Mouse (Mus musculus): ENCODE data around the gene Dnmt3l. TPM values are rescaled to one million over a fixed set of nuclear protein-coding genes. Genes with fewer than 3 reads are reported as not detected.
A peak's percentile ranks its signal among the peaks of the same experiment; 100 is the strongest.

Gene Dnmt3l
- polyA plus RNA-seq, 1 experiment from 2014 or later: 0.86 TPM

DNA sequence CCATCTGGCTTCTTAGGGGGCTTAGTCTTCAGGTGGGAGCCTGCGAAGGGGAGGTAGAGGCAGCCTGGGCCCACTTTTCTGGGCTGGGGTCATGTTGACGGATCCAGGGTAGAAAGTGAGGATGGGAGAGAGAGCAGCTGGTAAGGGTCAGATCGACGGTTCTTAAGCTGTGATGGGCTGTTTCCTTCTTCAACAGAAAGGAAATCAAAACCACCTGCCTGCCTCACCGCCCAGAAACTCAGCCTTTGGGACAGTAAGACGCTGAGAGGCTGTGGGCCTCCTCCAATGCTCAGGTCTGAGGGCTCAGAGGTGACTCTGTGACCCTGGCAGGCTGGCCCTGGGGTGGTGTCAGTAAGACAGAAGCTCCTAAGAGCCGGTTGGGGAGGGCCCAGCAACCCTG, 349 bp downstream of the Dnmt3l start:
- no peaks in the 10 kb centered on the region for H3K9me3 ChIP-seq
- WGBS: 62% methylated on average over 7 of the region's 7 CpGs
- ATAC-seq (ENCODE audit: insufficient read depth, low FRiP score, low read depth): no peak
- no peak overlapping the region for H3K27ac ChIP-seq
- H3K4me1 ChIP-seq: peaks cover 6% of the 10 kb centered on the region
- 0 out of 2 replicates have a peak, but pooled peaks cover 5% of the 10 kb centered on the region for H3K27me3 ChIP-seq (replicated peaks)
- no peak overlapping the region for H3K4me2 ChIP-seq
- H3K4me3 ChIP-seq (replicated peaks): no peak overlapping the region
- no peaks in the 10 kb centered on the region for H3K36me3 ChIP-seq
- no peak overlapping the region for H3K9ac ChIP-seq

DNA sequence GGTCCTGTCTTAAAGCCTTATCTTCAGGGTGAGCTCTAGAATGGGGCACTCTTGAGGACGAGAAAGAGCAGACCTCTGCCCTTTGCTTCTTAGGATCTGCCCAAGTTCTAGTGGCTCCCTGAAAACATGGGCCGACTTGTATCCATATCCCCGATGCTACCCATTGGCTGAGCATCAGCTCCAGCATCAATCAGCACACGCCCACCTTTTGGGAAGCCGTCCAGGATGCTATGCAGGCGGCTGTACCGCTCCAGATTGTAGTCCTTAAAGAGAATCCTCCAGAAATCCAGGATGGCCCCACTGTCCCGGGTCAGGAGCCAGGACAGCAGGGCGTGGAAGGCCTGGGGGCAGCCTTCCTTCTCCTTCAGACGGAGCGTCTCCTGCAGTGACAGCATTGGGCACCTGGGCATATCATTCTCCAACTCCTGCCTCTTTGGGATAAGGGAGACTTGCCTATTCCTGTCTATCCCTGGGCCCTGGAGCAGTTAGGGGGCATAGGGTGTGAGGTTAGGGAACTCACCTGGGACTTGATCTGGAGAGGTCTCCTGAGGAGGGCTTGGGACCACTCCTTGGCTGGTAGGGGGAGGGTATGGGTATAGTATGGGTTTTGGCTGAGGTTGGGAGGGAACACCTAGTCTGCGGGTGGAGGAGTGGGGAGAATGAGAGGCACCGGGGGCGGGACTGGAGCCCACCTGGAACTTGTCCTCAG, 1.1 kb downstream of the Dnmt3l start:
- no peak overlapping the region for H3K9ac ChIP-seq

DNA sequence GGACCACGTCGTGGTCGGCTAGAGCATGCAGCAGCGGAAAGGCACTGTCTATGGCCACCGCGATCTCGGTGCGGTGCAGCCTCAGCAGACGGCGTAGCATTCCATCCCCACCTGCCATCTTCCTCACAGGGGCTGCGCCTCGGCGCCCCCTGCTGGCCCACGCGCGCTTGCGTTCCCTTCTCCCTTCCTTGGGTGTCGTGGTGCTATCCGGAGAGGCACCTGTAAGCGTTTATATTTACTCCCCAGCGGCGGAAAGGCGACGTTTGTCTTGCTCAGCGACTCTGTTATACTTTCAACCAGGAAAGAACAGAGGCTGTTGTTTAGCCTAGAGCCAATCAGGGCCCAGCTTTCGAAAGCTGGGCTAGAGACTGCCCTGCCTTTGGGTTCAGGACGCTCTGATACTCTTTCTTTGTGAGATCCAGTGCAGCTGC, 1.7 kb downstream of the Dnmt3l start, which contains the start of gene Aire:
Gene Aire (minus strand): TSS at position 205 of the 431 bp plus-strand sequence.
- ATAC-seq (ENCODE audit: insufficient read depth, low FRiP score, low read depth): peak; percentile 44
- Histone ChIP-seq H3K27me3 (replicated peaks) (0 out of 2 replicates have a peak, but pooled peaks cover 5% of the 10 kb centered on the region), H3K4me2 (peak within 1 kb of the TSS; percentile 54), H3K9ac (no peak within 1 kb of the TSS), H3K9me3 (no peaks in the 10 kb centered on the region), H3K27ac (no peak within 1 kb of the TSS), H3K4me1 (peaks cover 6% of the 10 kb centered on the region), H3K36me3 (no peaks in the 10 kb centered on the region), H3K4me3 (replicated peaks) (peak within 1 kb of the TSS; percentile 9)
- 3% methylated on average over 27 of the region's 27 CpGs for WGBS

More for the DNA sequence above, 1.1 kb downstream of the Dnmt3l start:
- H3K4me1 ChIP-seq: peaks cover 6% of the 10 kb centered on the region
- WGBS: 59% methylated on average over 14 of the region's 14 CpGs
- H3K27ac ChIP-seq: no peak overlapping the region
- H3K4me3 ChIP-seq (replicated peaks): peak overlapping the region; percentile 9
- no peaks in the 10 kb centered on the region for H3K9me3 ChIP-seq
- H3K36me3 ChIP-seq: no peaks in the 10 kb centered on the region
- 0 out of 2 replicates have a peak, but pooled peaks have one; percentile 24 for ATAC-seq (ENCODE audit: insufficient read depth, low FRiP score, low read depth)
- H3K27me3 ChIP-seq (replicated peaks): 0 out of 2 replicates have a peak, but pooled peaks cover 5% of the 10 kb centered on the region
- peak overlapping the region; percentile 54 for H3K4me2 ChIP-seq

DNA sequence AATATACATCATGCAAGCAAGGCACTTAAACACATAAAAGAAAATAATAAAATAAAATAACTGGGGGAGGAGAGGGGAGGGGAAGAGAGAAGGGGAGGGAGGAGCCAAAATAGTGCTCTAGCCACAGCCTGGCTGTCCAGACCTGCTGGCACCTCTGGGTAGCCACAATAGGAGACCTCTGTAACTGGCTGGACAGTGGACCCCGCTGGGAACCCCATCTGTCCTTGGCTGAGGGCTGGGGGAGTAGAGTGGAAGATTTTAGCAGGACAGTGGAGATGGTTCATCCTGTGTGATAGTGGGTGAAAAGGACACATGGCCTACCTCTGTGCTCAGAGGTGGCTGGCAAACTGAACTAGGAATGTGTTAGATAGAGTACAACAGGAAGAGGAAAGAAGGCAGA, 2.8 kb downstream of the Dnmt3l start:
- Histone ChIP-seq H3K27me3 (replicated peaks) (0 out of 2 replicates have a peak, but pooled peaks cover 5% of the 10 kb centered on the region), H3K4me3 (replicated peaks) (no peak overlapping the region), H3K9me3 (no peaks in the 10 kb centered on the region), H3K4me2 (no peak overlapping the region), H3K9ac (no peak overlapping the region), H3K4me1 (peaks cover 6% of the 10 kb centered on the region), H3K27ac (no peak overlapping the region), H3K36me3 (no peaks in the 10 kb centered on the region)
- ATAC-seq (ENCODE audit: insufficient read depth, low FRiP score, low read depth): no peak
- 68% methylated on average over 1 of the region's 1 CpGs for WGBS

DNA sequence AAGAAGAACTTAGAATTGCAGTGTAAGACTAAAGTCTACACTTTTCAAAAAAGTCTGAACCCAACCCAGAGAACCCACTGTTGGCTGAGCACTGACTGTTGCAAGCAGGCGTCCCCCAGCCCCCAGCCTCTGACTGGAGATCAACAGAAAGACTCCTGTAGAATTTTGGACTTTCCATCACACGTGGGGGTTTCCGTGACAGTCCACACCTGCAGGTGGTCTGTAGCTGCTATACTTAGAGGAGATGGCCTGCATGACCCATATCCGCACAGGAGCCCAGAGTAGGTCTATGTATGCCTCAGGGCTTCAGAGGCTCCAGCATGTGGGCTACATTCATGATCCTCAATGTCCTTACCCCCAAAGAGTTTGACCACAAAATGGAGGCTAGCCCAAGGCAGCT, 4.6 kb downstream of the Dnmt3l start:
- Histone ChIP-seq H3K27ac (no peak overlapping the region), H3K4me1 (peaks cover 6% of the 10 kb centered on the region), H3K9me3 (no peaks in the 10 kb centered on the region), H3K4me3 (replicated peaks) (no peak overlapping the region), H3K36me3 (no peaks in the 10 kb centered on the region), H3K9ac (no peak overlapping the region), H3K27me3 (replicated peaks) (0 out of 2 replicates have a peak, but pooled peaks cover 5% of the 10 kb centered on the region), H3K4me2 (no peak overlapping the region)
- ATAC-seq (ENCODE audit: insufficient read depth, low FRiP score, low read depth): no peak
- 75% methylated on average over 4 of the region's 4 CpGs for whole genome bisulfite sequencing

DNA sequence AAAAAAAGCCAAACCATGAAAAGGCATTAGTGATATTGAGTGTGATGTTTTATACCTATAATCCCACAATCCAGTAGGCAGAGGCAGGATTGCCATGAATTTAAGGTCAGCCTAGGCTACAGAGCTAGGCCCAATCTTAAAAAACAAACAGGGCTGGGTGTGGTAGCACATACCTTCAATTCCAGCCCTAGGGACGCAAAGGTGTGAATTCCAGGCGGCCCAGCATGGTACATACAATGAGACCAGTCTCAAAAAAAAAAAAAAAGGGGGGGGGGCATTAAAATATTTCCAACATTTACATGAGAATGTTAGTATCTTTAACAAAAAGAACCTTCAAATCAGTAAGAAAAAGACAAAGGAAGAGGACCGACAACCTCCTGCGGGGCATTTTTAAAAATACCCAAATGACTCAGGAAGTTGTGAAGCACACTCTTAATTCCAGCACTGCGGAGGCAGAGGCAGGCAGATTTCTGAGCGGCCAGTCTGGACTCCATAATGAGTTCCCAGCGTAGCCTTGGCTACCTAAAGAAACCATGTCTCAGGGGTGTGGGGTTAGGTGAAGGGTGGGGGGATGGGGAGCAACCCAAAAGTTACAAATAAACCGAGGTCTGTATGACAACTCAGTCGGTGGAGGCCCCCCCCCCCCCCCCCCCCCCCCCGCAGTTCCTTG, 6.4 kb downstream of the Dnmt3l start:
- no peak overlapping the region for H3K4me3 ChIP-seq (replicated peaks)
- WGBS: 76% methylated on average over 9 of the region's 10 CpGs
- H3K9me3 ChIP-seq: no peaks in the 10 kb centered on the region

DNA sequence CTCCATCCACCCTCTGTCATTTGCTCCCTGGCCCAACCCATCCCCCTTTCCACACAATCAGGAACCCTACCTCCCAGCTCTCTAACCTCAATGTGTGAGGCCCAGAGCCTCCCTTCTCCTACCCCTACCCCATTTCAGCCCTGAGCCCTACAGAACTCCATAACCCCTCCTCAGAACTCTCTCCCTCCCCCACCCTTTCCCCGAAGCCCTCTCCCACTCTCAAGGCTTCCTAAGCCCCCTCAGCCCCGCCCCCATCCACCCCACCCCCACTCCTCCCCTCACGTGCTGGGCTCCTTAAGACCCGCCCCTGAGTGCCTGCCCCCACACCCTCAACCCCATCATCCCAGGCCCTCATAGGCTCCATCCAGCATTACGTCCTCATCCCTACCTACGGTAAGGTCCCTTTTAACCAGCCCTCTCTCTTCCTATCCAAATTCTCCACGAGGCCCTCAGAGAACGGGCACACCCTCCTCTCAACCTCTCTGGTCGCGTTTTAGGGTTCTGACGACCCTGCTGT, 7.8 kb downstream of the Dnmt3l start:
- ATAC-seq (ENCODE audit: insufficient read depth, low FRiP score, low read depth): no peak
- Histone ChIP-seq H3K27me3 (replicated peaks) (no peaks in the 10 kb centered on the region), H3K4me2 (no peak overlapping the region), H3K4me3 (replicated peaks) (no peak overlapping the region), H3K9ac (no peak overlapping the region), H3K4me1 (no peaks in the 10 kb centered on the region), H3K36me3 (no peaks in the 10 kb centered on the region), H3K9me3 (no peaks in the 10 kb centered on the region), H3K27ac (no peak overlapping the region)
- WGBS: 52% methylated on average over 11 of the region's 11 CpGs

More for the DNA sequence above, 6.4 kb downstream of the Dnmt3l start:
- Histone ChIP-seq H3K4me1 (peaks cover 3% of the 10 kb centered on the region), H3K4me2 (no peak overlapping the region), H3K27ac (no peak overlapping the region), H3K36me3 (no peaks in the 10 kb centered on the region), H3K9ac (no peak overlapping the region), H3K27me3 (replicated peaks) (no peaks in the 10 kb centered on the region)
- no peak for ATAC-seq (ENCODE audit: insufficient read depth, low FRiP score, low read depth)

DNA sequence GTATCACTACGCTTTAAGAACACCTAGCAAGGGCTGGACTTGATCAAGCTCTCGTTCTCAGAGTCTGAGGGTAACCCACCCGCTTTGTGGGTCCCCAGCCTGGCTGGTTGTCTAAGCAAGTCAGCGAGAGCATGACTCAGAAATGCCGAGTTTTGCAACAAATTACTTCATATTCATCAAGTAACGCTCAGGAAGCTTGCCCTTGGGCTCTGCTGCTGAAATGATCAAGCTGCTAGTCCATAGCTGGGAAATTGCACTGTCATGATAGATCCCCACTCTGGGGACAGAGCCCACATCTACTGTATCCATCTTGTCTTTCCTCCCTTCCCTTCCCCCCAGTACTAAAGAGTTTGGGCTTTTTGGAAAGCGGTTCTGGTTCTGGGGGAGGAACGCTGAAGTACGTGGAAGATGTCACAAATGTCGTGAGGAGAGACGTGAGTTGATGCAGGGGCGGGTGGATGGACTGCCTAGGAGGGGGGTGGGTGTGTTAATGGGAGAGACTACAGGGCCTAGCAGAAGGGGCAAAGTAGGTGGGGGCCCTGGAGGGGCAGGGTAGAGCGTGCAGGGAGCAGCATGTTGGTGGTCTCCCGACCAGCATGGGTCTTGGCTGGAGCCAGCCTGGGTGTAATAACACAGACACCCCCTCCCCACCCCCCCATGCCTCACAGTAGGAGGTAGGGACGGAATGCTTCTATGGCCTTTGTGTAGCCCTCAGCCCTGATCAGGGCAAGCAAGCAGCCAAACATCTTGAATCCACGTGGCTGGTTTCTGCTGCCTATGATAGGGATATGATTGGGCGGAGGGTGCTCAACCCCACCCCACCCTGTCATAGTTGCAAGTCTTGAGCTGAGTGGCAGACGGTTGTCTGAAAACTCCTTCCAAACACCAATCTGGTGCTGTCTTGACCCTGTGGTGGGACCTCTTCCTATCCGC, 13.2 kb downstream of the Dnmt3l start:
- Histone ChIP-seq H3K36me3 (no peaks in the 10 kb centered on the region), H3K27ac (no peak overlapping the region), H3K27me3 (replicated peaks) (no peaks in the 10 kb centered on the region), H3K4me1 (no peaks in the 10 kb centered on the region), H3K9ac (no peak overlapping the region), H3K4me3 (replicated peaks) (no peak overlapping the region), H3K9me3 (no peaks in the 10 kb centered on the region), H3K4me2 (no peak overlapping the region)
- ATAC-seq (ENCODE audit: insufficient read depth, low FRiP score, low read depth): no peak
- 62% methylated on average over 19 of the region's 19 CpGs for WGBS

DNA sequence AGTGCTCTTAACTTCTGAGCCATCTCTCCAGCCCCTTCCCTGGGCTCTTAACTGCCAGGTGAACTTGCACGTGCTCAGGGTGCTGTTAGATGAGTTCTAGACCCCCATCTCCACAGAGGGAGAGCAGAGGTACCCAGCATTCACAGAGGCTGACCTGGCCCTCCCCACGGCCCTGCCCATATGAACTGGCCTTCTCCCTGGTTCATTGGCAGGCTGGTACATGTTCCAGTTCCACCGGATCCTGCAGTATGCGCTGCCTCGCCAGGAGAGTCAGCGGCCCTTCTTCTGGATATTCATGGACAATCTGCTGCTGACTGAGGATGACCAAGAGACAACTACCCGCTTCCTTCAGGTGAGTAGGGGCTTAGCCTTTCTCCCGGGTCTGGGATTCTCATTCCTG, 15.3 kb downstream of the Dnmt3l start:
- Histone ChIP-seq H3K4me1 (no peaks in the 10 kb centered on the region), H3K9ac (no peak overlapping the region), H3K4me3 (replicated peaks) (no peak overlapping the region), H3K9me3 (no peaks in the 10 kb centered on the region), H3K4me2 (no peak overlapping the region), H3K27ac (no peak overlapping the region), H3K36me3 (no peaks in the 10 kb centered on the region), H3K27me3 (replicated peaks) (no peaks in the 10 kb centered on the region)
- WGBS: 86% methylated on average over 8 of the region's 8 CpGs
- no peak for ATAC-seq (ENCODE audit: insufficient read depth, low FRiP score, low read depth)

DNA sequence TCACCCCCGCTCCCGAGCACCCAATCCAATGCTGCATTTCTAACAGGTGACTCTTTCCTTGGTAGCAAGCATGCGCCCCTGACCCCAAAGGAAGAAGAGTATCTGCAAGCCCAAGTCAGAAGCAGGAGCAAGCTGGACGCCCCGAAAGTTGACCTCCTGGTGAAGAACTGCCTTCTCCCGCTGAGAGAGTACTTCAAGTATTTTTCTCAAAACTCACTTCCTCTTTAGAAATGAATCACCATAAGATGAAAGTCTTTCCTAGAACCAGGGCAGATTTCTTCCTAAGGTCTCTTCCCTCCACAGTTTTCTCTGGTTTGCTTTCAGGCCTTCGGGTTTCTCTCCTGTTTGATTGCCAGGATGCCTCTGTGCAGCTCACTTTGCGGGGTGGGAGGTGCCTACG, 21.4 kb downstream of the Dnmt3l start:
- no peak overlapping the region for H3K4me3 ChIP-seq (replicated peaks)
- no peaks in the 10 kb centered on the region for H3K4me1 ChIP-seq
- WGBS: 81% methylated on average over 9 of the region's 9 CpGs

DNA sequence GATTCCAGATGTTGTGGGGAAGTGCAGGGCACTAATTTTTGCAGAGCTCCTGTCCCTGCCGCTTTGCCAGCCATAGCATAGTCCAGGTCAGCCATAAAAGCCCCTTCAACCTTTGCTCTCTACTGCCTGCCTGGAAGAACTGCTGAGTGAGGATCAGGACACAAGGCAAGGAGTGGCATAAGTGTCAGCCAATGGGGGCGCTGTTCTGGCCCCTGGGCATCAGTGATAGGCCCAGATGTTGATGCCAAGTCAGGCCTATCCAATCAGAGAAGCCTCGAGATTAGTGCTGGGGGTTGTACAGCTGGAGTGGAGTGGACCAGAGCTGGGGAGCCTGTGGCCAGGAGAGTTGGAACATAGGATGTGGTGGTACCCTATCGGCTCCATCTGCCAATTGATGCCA, 25.5 kb downstream of the Dnmt3l start:
- H3K4me3 ChIP-seq (replicated peaks): no peak overlapping the region
- H3K27me3 ChIP-seq (replicated peaks): no peaks in the 10 kb centered on the region
- no peaks in the 10 kb centered on the region for H3K36me3 ChIP-seq
- no peaks in the 10 kb centered on the region for H3K9me3 ChIP-seq
- no peak overlapping the region for H3K4me2 ChIP-seq
- no peak overlapping the region for H3K9ac ChIP-seq
- H3K4me1 ChIP-seq: 0 out of 2 replicates have a peak, but pooled peaks cover 2% of the 10 kb centered on the region
- no peak overlapping the region for H3K27ac ChIP-seq
- no peak for ATAC-seq (ENCODE audit: insufficient read depth, low FRiP score, low read depth)
- WGBS: 43% methylated on average over 4 of the region's 4 CpGs

More for the DNA sequence above, 21.4 kb downstream of the Dnmt3l start:
- H3K9me3 ChIP-seq: no peaks in the 10 kb centered on the region
- H3K9ac ChIP-seq: no peak overlapping the region
- no peak overlapping the region for H3K27ac ChIP-seq
- no peaks in the 10 kb centered on the region for H3K27me3 ChIP-seq (replicated peaks)
- no peak overlapping the region for H3K4me2 ChIP-seq
- no peaks in the 10 kb centered on the region for H3K36me3 ChIP-seq
- ATAC-seq (ENCODE audit: insufficient read depth, low FRiP score, low read depth): no peak

All from stomach, embryonic 15.5 days (tissue).